Mouse (Mus musculus) brain, embryonic 14.5 days (tissue): Measurements from ENCODE around the gene Fam160a1. TPM values are rescaled to one million over a fixed set of nuclear protein-coding genes. Genes with fewer than 3 reads are reported as not detected.
A peak's percentile ranks its signal among the peaks of the same experiment; 100 is the strongest.

Experiments used
- DNase-seq: peaks from one replicate; pipeline ENCODE4 v3.0.0-alpha.2; 2011; ENCODE audit warnings: low read depth
- CTCF ChIP-seq: fragments of 200-500 bp; IDR thresholded peaks from 2 replicates; pipeline ENCODE4 v1.5.1; 2012; ENCODE audit warnings: inconsistent platforms, mild to moderate bottlenecking, moderate library complexity, borderline replicate concordance; ENCODE audit not compliant: insufficient read depth, insufficient read length; ENCODE audit errors: extremely low read depth
- POLR2A ChIP-seq: fragments of 200-500 bp; IDR thresholded peaks from 2 replicates; pipeline ENCODE4 v1.6.1; 2012; ENCODE audit warnings: mild to moderate bottlenecking, inconsistent platforms, borderline replicate concordance; ENCODE audit not compliant: poor library complexity, insufficient read depth, insufficient read length, severe bottlenecking; ENCODE audit errors: extremely low read depth
- polyA plus RNA-seq: library from polyadenylated mRNA; depleted of rRNA; stranded (reverse); fragments of >200 nt; gene quantifications from 2 replicates; pipeline ENCODE4 v1.2.3, GENCODE M21; 2012

Fam160a1 gene
- polyA plus RNA-seq, 1 experiment, result 0.49 TPM

- no peak for DNase-seq
Observed at GRCm38 (mm10) chr3:85733939-85734729, 83.0 kb downstream of the Fam160a1 start.

GRCm38 (mm10) chr3:85727171-85727570 lies 89.9 kb downstream of the Fam160a1 start:
- no peak for TF ChIP-seq POLR2A
- TF ChIP-seq CTCF, result no peak
- peak; percentile 18 for DNase-seq

More at GRCm38 (mm10) chr3:85733939-85734729, 83.0 kb downstream of the Fam160a1 start:
- TF ChIP-seq POLR2A, result no peak
- no peak for TF ChIP-seq CTCF

GRCm38 (mm10) chr3:85725971-85726370 lies 91.1 kb downstream of the Fam160a1 start:
- DNase-seq, result no peak
- TF ChIP-seq CTCF (no peak), POLR2A (no peak)

- no peak for DNase-seq
- TF ChIP-seq CTCF (no peak), POLR2A (no peak)
Observed at GRCm38 (mm10) chr3:85725110-85725509, 92.0 kb downstream of the Fam160a1 start.

- no peak for TF ChIP-seq POLR2A
- no peak for TF ChIP-seq CTCF
- no peak for DNase-seq
Observed at GRCm38 (mm10) chr3:85722581-85722980, 94.5 kb downstream of the Fam160a1 start.

GRCm38 (mm10) chr3:85715764-85716297 lies 101.3 kb downstream of the Fam160a1 start:
- TF ChIP-seq CTCF, result no peak
- no peak for TF ChIP-seq POLR2A
- no peak for DNase-seq

- no peak for DNase-seq
- TF ChIP-seq CTCF, result no peak
- TF ChIP-seq POLR2A, result no peak
Observed at GRCm38 (mm10) chr3:85713936-85714709, 103.0 kb downstream of the Fam160a1 start.

GRCm38 (mm10) chr3:85710695-85711094 lies 106.4 kb downstream of the Fam160a1 start:
- DNase-seq, result peak; percentile 29
- TF ChIP-seq POLR2A (no peak), CTCF (no peak)

GRCm38 (mm10) chr3:85707421-85707820 lies 109.7 kb downstream of the Fam160a1 start:
- TF ChIP-seq POLR2A (no peak), CTCF (peak; percentile 68)
- DNase-seq, result peak; percentile 74

GRCm38 (mm10) chr3:85703141-85703882 lies 113.8 kb downstream of the Fam160a1 start:
- DNase-seq, result peak; percentile 50
- TF ChIP-seq POLR2A, result no peak

- TF ChIP-seq POLR2A, result no peak
- TF ChIP-seq CTCF, result no peak
- DNase-seq, result no peak
Observed at GRCm38 (mm10) chr3:85698496-85698895, 118.6 kb downstream of the Fam160a1 start.

- DNase-seq, result peak; percentile 28
- no peak for TF ChIP-seq POLR2A
Observed at GRCm38 (mm10) chr3:85695056-85695455, 122.0 kb downstream of the Fam160a1 start.

GRCm38 (mm10) chr3:85693013-85693412 lies 124.1 kb downstream of the Fam160a1 start:
- no peak for DNase-seq
- no peak for TF ChIP-seq POLR2A
